Mouse (Mus musculus) yolk sac, embryonic 10.5 days (tissue): Measurements from ENCODE around the gene Wls.

Experiments
- DNase-seq: peaks from one replicate; pipeline ENCODE4 v3.0.0-alpha.2; 2017; ENCODE audit warnings: low spot score

The Wls gene

GRCm38 (mm10) chr3:159839481-159839880 is at the start of gene Wls:
Wls (plus strand) TSS chr3:159839672.
- DNase-seq = peak; percentile 81

GRCm38 (mm10) chr3:159789781-159790180 is 49.7 kb upstream of the Wls start:
- no peak for DNase-seq

GRCm38 (mm10) chr3:159831535-159831934 is 7.9 kb upstream of the Wls start:
- DNase-seq = no peak

GRCm38 (mm10) chr3:159840002-159840816 is 737 bp downstream of the Wls start:
- DNase-seq = peak; percentile 61

- DNase-seq = peak; percentile 28
Measured at GRCm38 (mm10) chr3:159840817-159841390, 1.4 kb downstream of the Wls start.

- no peak for DNase-seq
Measured at GRCm38 (mm10) chr3:159841458-159841857, 2.0 kb downstream of the Wls start.

GRCm38 (mm10) chr3:159843135-159843534 is 3.7 kb downstream of the Wls start:
- no peak for DNase-seq

GRCm38 (mm10) chr3:159847410-159848016 is 8.0 kb downstream of the Wls start:
- DNase-seq = peak; percentile 31

GRCm38 (mm10) chr3:159848156-159848555 is 8.7 kb downstream of the Wls start:
- no peak for DNase-seq

GRCm38 (mm10) chr3:159851476-159851875 is 12.0 kb downstream of the Wls start:
- no peak for DNase-seq

GRCm38 (mm10) chr3:159851980-159852379 is 12.5 kb downstream of the Wls start:
- no peak for DNase-seq

GRCm38 (mm10) chr3:159857112-159857511 is 17.6 kb downstream of the Wls start:
- DNase-seq = no peak

GRCm38 (mm10) chr3:159865691-159866090 is 26.2 kb downstream of the Wls start:
- DNase-seq = no peak

GRCm38 (mm10) chr3:159878983-159879382 is 39.5 kb downstream of the Wls start:
- no peak for DNase-seq

- no peak for DNase-seq
Measured at GRCm38 (mm10) chr3:159883325-159883724, 43.9 kb downstream of the Wls start.

- no peak for DNase-seq
Measured at GRCm38 (mm10) chr3:159884802-159885201, 45.3 kb downstream of the Wls start.

- peak; percentile 4 for DNase-seq
Measured at GRCm38 (mm10) chr3:159885271-159885670, 45.8 kb downstream of the Wls start.

- DNase-seq = no peak
Measured at GRCm38 (mm10) chr3:159885781-159886400, 46.4 kb downstream of the Wls start.

- DNase-seq = no peak
Measured at GRCm38 (mm10) chr3:159890176-159891056, 50.9 kb downstream of the Wls start.

GRCm38 (mm10) chr3:159891057-159891752 is 51.7 kb downstream of the Wls start:
- DNase-seq = no peak

GRCm38 (mm10) chr3:159907329-159907728 is 67.9 kb downstream of the Wls start:
- no peak for DNase-seq
